Mouse (Mus musculus) hindbrain, postnatal 0 days (tissue): Measurements from ENCODE around the gene Rac2. TPM values are rescaled to one million over a fixed set of nuclear protein-coding genes. Genes with fewer than 3 reads are reported as not detected.
A peak's percentile ranks its signal among the peaks of the same experiment; 100 is the strongest.

Source experiments
- ATAC-seq: fragments of 200-750 bp; cut with Nextera tagmentation; 2 replicates; pipeline ENCODE4 v1.8.0; 2017; ENCODE audit warnings: mild to moderate bottlenecking, moderate TSS enrichment, moderate library complexity
- DNase-seq: peaks from one replicate; pipeline ENCODE4 v3.0.0-alpha.2; 2015; ENCODE audit warnings: low spot score
- H3K27ac ChIP-seq: fragments of 300-500 bp; sonication (generic); 2 replicates; pipeline ENCODE4 v1.5.1; 2014; ENCODE audit warnings: mild to moderate bottlenecking
- H3K27me3 ChIP-seq: fragments of 300-500 bp; sonication (generic); 2 replicates; pipeline ENCODE4 v1.6.1; 2014; ENCODE audit warnings: low read length, mixed read lengths; ENCODE audit not compliant: insufficient read depth
- H3K36me3 ChIP-seq: fragments of 300-500 bp; sonication (generic); 2 replicates; pipeline ENCODE4 v1.6.1; 2014; ENCODE audit warnings: low read length, mixed read lengths; ENCODE audit not compliant: insufficient read depth
- H3K4me1 ChIP-seq: fragments of 300-500 bp; sonication (generic); 2 replicates; pipeline ENCODE4 v1.6.1; 2014; ENCODE audit warnings: antibody characterized with exemption, low read length, mixed read lengths; ENCODE audit not compliant: insufficient read depth
- H3K4me2 ChIP-seq: fragments of 300-500 bp; sonication (generic); 2 replicates; pipeline ENCODE4 v1.6.1; 2014; ENCODE audit warnings: low read depth, mild to moderate bottlenecking, low read length, moderate library complexity, mixed read lengths
- H3K4me3 ChIP-seq: fragments of 300-500 bp; sonication (generic); 2 replicates; pipeline ENCODE4 v1.5.1; 2014; ENCODE audit warnings: low read length
- H3K9ac ChIP-seq: fragments of 300-500 bp; sonication (generic); replicated peaks from 2 replicates; pipeline ENCODE4 v1.6.1; 2014; ENCODE audit warnings: mild to moderate bottlenecking, low read length, moderate library complexity, mixed read lengths
- H3K9me3 ChIP-seq: fragments of 300-500 bp; sonication (generic); 2 replicates; pipeline ENCODE4 v1.6.1; 2016; ENCODE audit warnings: low read length, mixed read lengths
- CTCF ChIP-seq: IDR thresholded peaks from 2 replicates; pipeline ENCODE4 v1.5.1; 2016; ENCODE audit warnings: antibody characterized with exemption, control low read depth, low read depth
- WGBS: fragments of 180-500 bp; shearing (Covaris S2); extraction: QIAGEN DNeasy Blood & Tissue Kit; methylation state at CpG from one replicate; pipeline ENCODE4 v1.1.7; 2014; 5-methylcytosine and 5-hydroxymethylcytosine counted together
- polyA plus RNA-seq: library from polyadenylated mRNA; unstranded; fragments of >200 nt; fragmentation: Nextera tagmentation; extraction: Ambion mirVana; gene quantifications from 2 replicates; pipeline ENCODE4 v1.2.1, GENCODE M21; 2015
- total RNA-seq: library from RNA; depleted of rRNA; stranded (reverse); fragments of >200 nt; gene quantifications from 2 replicates; pipeline ENCODE4 v1.2.3, GENCODE M21; 2014; rRNA removed

Gene Rac2
- total and polyA plus RNA-seq, 2 experiments from 2014 or later = 3.4 to 6.8 TPM

- Histone ChIP-seq H3K4me1 (no peaks in the 10 kb centered on the region), H3K9me3 (no peaks in the 10 kb centered on the region), H3K27me3 (no peaks in the 10 kb centered on the region), H3K36me3 (no peaks in the 10 kb centered on the region), H3K27ac (no peak overlapping the region), H3K4me2 (no peak overlapping the region), H3K4me3 (no peak overlapping the region), H3K9ac (no peak overlapping the region)
- DNase-seq = no peak
- TF ChIP-seq CTCF = no peak
- 85% methylated on average over 6 of the region's 6 CpGs for WGBS
- ATAC-seq = no peak
Observed at GRCm38 (mm10) chr15:78515759-78516158, 56.8 kb downstream of the Rac2 start.

GRCm38 (mm10) chr15:78514393-78515146 lies 58.0 kb downstream of the Rac2 start:
- peak; percentile 96 for TF ChIP-seq CTCF
- Histone ChIP-seq H3K9me3 (no peaks in the 10 kb centered on the region), H3K4me3 (no peak overlapping the region), H3K9ac (no peak overlapping the region), H3K27me3 (no peaks in the 10 kb centered on the region), H3K4me1 (no peaks in the 10 kb centered on the region), H3K4me2 (no peak overlapping the region), H3K36me3 (no peaks in the 10 kb centered on the region), H3K27ac (no peak overlapping the region)
- DNase-seq (peak; percentile 88), ATAC-seq (peak; percentile 63)
- 28% methylated on average over 7 of the region's 7 CpGs for WGBS

- H3K4me3 ChIP-seq = no peak overlapping the region
- H3K4me1 ChIP-seq = no peaks in the 10 kb centered on the region
- WGBS = 88% methylated on average over 14 of the region's 14 CpGs
- H3K27me3 ChIP-seq = no peaks in the 10 kb centered on the region
- no peak overlapping the region for H3K4me2 ChIP-seq
- DNase-seq (no peak), ATAC-seq (no peak)
- no peaks in the 10 kb centered on the region for H3K9me3 ChIP-seq
- no peak for TF ChIP-seq CTCF
- H3K36me3 ChIP-seq = no peaks in the 10 kb centered on the region
- H3K27ac ChIP-seq = no peak overlapping the region
- H3K9ac ChIP-seq = no peak overlapping the region
Observed at GRCm38 (mm10) chr15:78513019-78513418, 59.6 kb downstream of the Rac2 start.

GRCm38 (mm10) chr15:78511951-78512350 lies 60.6 kb downstream of the Rac2 start:
- H3K4me3 ChIP-seq = no peak overlapping the region
- no peaks in the 10 kb centered on the region for H3K4me1 ChIP-seq
- H3K9ac ChIP-seq = no peak overlapping the region
- no peak overlapping the region for H3K4me2 ChIP-seq
- H3K27me3 ChIP-seq = no peaks in the 10 kb centered on the region
- TF ChIP-seq CTCF = no peak
- no peaks in the 10 kb centered on the region for H3K36me3 ChIP-seq
- no peak overlapping the region for H3K27ac ChIP-seq
- 84% methylated on average over 7 of the region's 7 CpGs for WGBS
- no peak for DNase-seq
- ATAC-seq = no peak
- H3K9me3 ChIP-seq = no peaks in the 10 kb centered on the region

- Histone ChIP-seq H3K27me3 (no peaks in the 10 kb centered on the region), H3K36me3 (no peaks in the 10 kb centered on the region), H3K9me3 (no peaks in the 10 kb centered on the region), H3K4me3 (no peak overlapping the region), H3K9ac (no peak overlapping the region), H3K27ac (no peak overlapping the region), H3K4me1 (no peaks in the 10 kb centered on the region), H3K4me2 (no peak overlapping the region)
- ATAC-seq (no peak), DNase-seq (no peak)
- no peak for TF ChIP-seq CTCF
- WGBS = 70% methylated on average over 6 of the region's 6 CpGs
Observed at GRCm38 (mm10) chr15:78510736-78511135, 61.8 kb downstream of the Rac2 start.

GRCm38 (mm10) chr15:78510121-78510576 lies 62.4 kb downstream of the Rac2 start:
- no peak for TF ChIP-seq CTCF
- ATAC-seq = no peak
- no peak overlapping the region for H3K4me2 ChIP-seq
- no peaks in the 10 kb centered on the region for H3K4me1 ChIP-seq
- no peaks in the 10 kb centered on the region for H3K27me3 ChIP-seq
- no peaks in the 10 kb centered on the region for H3K36me3 ChIP-seq
- H3K4me3 ChIP-seq = no peak overlapping the region
- WGBS = 41% methylated on average over 8 of the region's 8 CpGs
- no peak overlapping the region for H3K27ac ChIP-seq
- H3K9me3 ChIP-seq = no peaks in the 10 kb centered on the region
- peak; percentile 45 for DNase-seq
- no peak overlapping the region for H3K9ac ChIP-seq

- DNase-seq (peak; percentile 39), ATAC-seq (peak; percentile 61)
- 46% methylated on average over 12 of the region's 12 CpGs for WGBS
- H3K27me3 ChIP-seq = no peaks in the 10 kb centered on the region
- TF ChIP-seq CTCF = no peak
- H3K36me3 ChIP-seq = no peaks in the 10 kb centered on the region
- H3K27ac ChIP-seq = no peak overlapping the region
- no peak overlapping the region for H3K4me2 ChIP-seq
- no peaks in the 10 kb centered on the region for H3K9me3 ChIP-seq
- no peak overlapping the region for H3K4me3 ChIP-seq
- no peaks in the 10 kb centered on the region for H3K4me1 ChIP-seq
- H3K9ac ChIP-seq = no peak overlapping the region
Observed at GRCm38 (mm10) chr15:78509297-78509899, 63.2 kb downstream of the Rac2 start.

Other genes starting within 250 kb of the Rac2 start
- gene Csf2rb, start 247.0 kb downstream of the Rac2 start, total RNA-seq = 1.3 and 1.8 TPM in 2 replicates
- gene Csf2rb, start 247.0 kb downstream of the Rac2 start, polyA plus RNA-seq = 0.75 and 0.87 TPM in 2 replicates
- gene Tex33, start 176.9 kb downstream of the Rac2 start, total RNA-seq = not detected in 2 replicates
- not detected in 2 replicates for gene Tex33, start 176.9 kb downstream of the Rac2 start, polyA plus RNA-seq
- gene Tst, start 166.9 kb downstream of the Rac2 start, total RNA-seq = 75.1 and 79.9 TPM in 2 replicates
- gene Tst, start 166.9 kb downstream of the Rac2 start, polyA plus RNA-seq = 64.4 and 67.0 TPM in 2 replicates
- 95.4 and 114 TPM in 2 replicates for gene Mpst, start 166.4 kb downstream of the Rac2 start, total RNA-seq
- 3.7 and 5.3 TPM in 2 replicates for gene Mpst, start 166.4 kb downstream of the Rac2 start, polyA plus RNA-seq
- gene Kctd17, start 144.2 kb downstream of the Rac2 start, total RNA-seq = 144 and 155 TPM in 2 replicates
- 144 and 161 TPM in 2 replicates for gene Kctd17, start 144.2 kb downstream of the Rac2 start, polyA plus RNA-seq
- 0.25 and 0.42 TPM in 2 replicates for gene Tmprss6, start 104.1 kb downstream of the Rac2 start, total RNA-seq
- gene Tmprss6, start 104.1 kb downstream of the Rac2 start, polyA plus RNA-seq = 0.32 and 0.44 TPM in 2 replicates
- gene Il2rb, start 77.5 kb downstream of the Rac2 start, total RNA-seq = 0.10 and 0.29 TPM in 2 replicates
- gene Il2rb, start 77.5 kb downstream of the Rac2 start, polyA plus RNA-seq = 0.40 and 0.58 TPM in 2 replicates
- 3.1 and 6.1 TPM in 2 replicates for gene C1qtnf6, start 41.4 kb downstream of the Rac2 start, total RNA-seq
- gene C1qtnf6, start 41.4 kb downstream of the Rac2 start, polyA plus RNA-seq = 10.0 and 10.2 TPM in 2 replicates
- 3.1 and 4.0 TPM in 2 replicates for gene Sstr3, start 28.1 kb downstream of the Rac2 start, total RNA-seq
- 0.97 and 1.0 TPM in 2 replicates for gene Sstr3, start 28.1 kb downstream of the Rac2 start, polyA plus RNA-seq
- gene Cyth4, start 24.3 kb upstream of the Rac2 start, total RNA-seq = 6.4 and 6.8 TPM in 2 replicates
- 5.7 and 7.2 TPM in 2 replicates for gene Cyth4, start 24.3 kb upstream of the Rac2 start, polyA plus RNA-seq
- gene Elfn2, start 146.0 kb upstream of the Rac2 start, total RNA-seq = 40.9 and 43.1 TPM in 2 replicates
- 8.4 and 9.1 TPM in 2 replicates for gene Elfn2, start 146.0 kb upstream of the Rac2 start, polyA plus RNA-seq
- 12.7 and 15.2 TPM in 2 replicates for gene Mfng, start 200.7 kb upstream of the Rac2 start, total RNA-seq
- 16.6 and 17.9 TPM in 2 replicates for gene Mfng, start 200.7 kb upstream of the Rac2 start, polyA plus RNA-seq
- 0.94 and 1.4 TPM in 2 replicates for gene Card10, start 230.3 kb upstream of the Rac2 start, total RNA-seq
- gene Card10, start 230.3 kb upstream of the Rac2 start, polyA plus RNA-seq = 2.3 and 2.6 TPM in 2 replicates